Mouse (Mus musculus): Measurements from ENCODE around the gene Vkorc1.

DNA sequence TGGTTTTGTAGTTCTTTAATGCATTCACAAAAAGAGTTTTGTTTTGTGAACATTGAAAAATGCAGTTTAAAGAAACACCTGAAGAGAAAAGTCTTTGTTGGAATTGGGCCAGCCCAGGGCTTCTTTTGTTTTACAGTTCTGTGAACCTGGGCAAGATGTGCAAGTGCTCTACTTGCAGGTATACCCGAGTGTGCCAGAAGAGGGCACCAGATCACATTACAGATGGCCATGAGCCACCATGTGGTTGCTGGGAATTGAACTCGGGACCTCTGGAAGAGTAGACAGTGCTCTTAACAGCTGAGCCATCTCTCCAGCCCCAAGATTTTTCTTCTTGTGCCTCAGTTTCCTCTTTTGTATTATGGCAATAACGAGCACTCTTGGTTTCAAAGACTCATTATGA lies 22.8 kb upstream of the Vkorc1 start:
- TF ChIP-seq NELFE (IDR thresholded peaks at IDR 0.05; ENCODE audit: low read depth, low read length), result no peak
- TF ChIP-seq CTCF (conservative IDR thresholded peaks at IDR 0.05 in 1 of 2, IDR thresholded peaks at IDR 0.05 in 1 of 2; ENCODE audit: low read depth in 2 of 2, low read length in 2 of 2), result peak; percentile 41 to 67
- TF ChIP-seq RAD21 (IDR thresholded peaks at IDR 0.05; ENCODE audit: low read depth, low read length), result peak; percentile 34
- peak; percentile 44 for TF ChIP-seq SMC3 (IDR thresholded peaks at IDR 0.05; ENCODE audit: low read depth, low read length)
- TF ChIP-seq JUN (IDR thresholded peaks at IDR 0.05; ENCODE audit: insufficient read depth, low read depth, low read length), result no peak
- no peak for TF ChIP-seq MAX (IDR thresholded peaks at IDR 0.05; ENCODE audit: low read length)
- no peak for TF ChIP-seq KAT2A (IDR thresholded peaks at IDR 0.05; ENCODE audit: insufficient replicate concordance, low read length)
- no peak for TF ChIP-seq TCF12 (IDR thresholded peaks at IDR 0.05; ENCODE audit: low read depth, low read length)
- no peak for TF ChIP-seq EP300 (IDR thresholded peaks at IDR 0.05; ENCODE audit: low read length)
- no peak for TF ChIP-seq POLR2A (IDR thresholded peaks at IDR 0.05; ENCODE audit: low read depth, low read length)
- TF ChIP-seq E2F4 (IDR thresholded peaks at IDR 0.05; ENCODE audit: insufficient replicate concordance, low read depth, low read length), result no peak
- no peak for TF ChIP-seq BHLHE40 (IDR thresholded peaks at IDR 0.05; ENCODE audit: low read depth, low read length)
- TF ChIP-seq ZKSCAN1 (IDR thresholded peaks at IDR 0.05; ENCODE audit: borderline replicate concordance, low read depth, low read length), result no peak

All from CH12.LX (cell line).